Mouse (Mus musculus) MEL (cell line): ENCODE data around the gene Rac1. TPM values are rescaled to one million over a fixed set of nuclear protein-coding genes. Genes with fewer than 3 reads are reported as not detected.

ENCODE experiments used
- DNase-seq: peaks from one replicate; pipeline ENCODE4 v3.0.0; 2011; ENCODE audit warnings: low read depth, low spot score
- H3K27ac ChIP-seq: 2 replicates; pipeline ENCODE4 v1.5.1; 2012; ENCODE audit warnings: low read depth, mild to moderate bottlenecking, control low read depth, low read length, moderate library complexity; ENCODE audit not compliant: control insufficient read depth
- H3K27me3 ChIP-seq, 2 experiments: fragments of 150-350 bp in 1 of 2; sonication (generic) in 1 of 2; 2 replicates each; pipeline ENCODE4 v1.6.1; 2012; ENCODE audit warnings: low read length in 2 of 2, mild to moderate bottlenecking in 2 of 2, improper control_type of control experiment in 1 of 2, moderate library complexity in 1 of 2; ENCODE audit not compliant: insufficient read depth in 2 of 2, control insufficient read depth in 1 of 2
- H3K36me3 ChIP-seq, 2 experiments: 2 replicates each; pipeline ENCODE4 v1.6.1; 2012 to 2014; ENCODE audit warnings: low read length in 2 of 2, improper control_type of control experiment in 1 of 2, inconsistent platforms in 1 of 2, mild to moderate bottlenecking in 1 of 2; ENCODE audit not compliant: insufficient read depth in 2 of 2, control insufficient read depth in 1 of 2
- H3K4me1 ChIP-seq, 2 experiments: fragments of 150-350 bp in 1 of 2; sonication (generic) in 1 of 2; 2 replicates each; pipeline ENCODE4 v1.6.1; 2012; ENCODE audit warnings: low read length in 2 of 2, improper control_type of control experiment in 1 of 2, mild to moderate bottlenecking in 1 of 2; ENCODE audit not compliant: insufficient read depth in 2 of 2, control insufficient read depth in 1 of 2
- H3K4me3 ChIP-seq, 2 experiments: fragments of 150-350 bp in 1 of 2; sonication (generic) in 1 of 2; 2 replicates each; pipeline ENCODE4 v1.5.1; 2012; ENCODE audit warnings: low read depth in 2 of 2, low read length in 2 of 2, mild to moderate bottlenecking in 2 of 2, moderate library complexity in 2 of 2, control low read depth in 1 of 2, improper control_type of control experiment in 1 of 2; ENCODE audit not compliant: control insufficient read depth in 1 of 2, insufficient read depth in 1 of 2
- H3K79me2 ChIP-seq: 2 replicates; pipeline ENCODE4 v1.6.1; 2012; ENCODE audit warnings: mild to moderate bottlenecking, low read length, moderate library complexity; ENCODE audit not compliant: control insufficient read depth, poor library complexity, insufficient read depth
- H3K9ac ChIP-seq: 2 replicates; pipeline ENCODE4 v1.6.1; 2012; ENCODE audit warnings: low read depth, mild to moderate bottlenecking, control low read depth, low read length, moderate library complexity; ENCODE audit not compliant: control insufficient read depth, poor library complexity, severe bottlenecking
- H3K9me3 ChIP-seq: fragments of 150-350 bp; sonication (generic); replicated peaks from 2 replicates; pipeline ENCODE4 v1.6.1; 2012; ENCODE audit warnings: mild to moderate bottlenecking, low read length, improper control_type of control experiment, moderate library complexity; ENCODE audit not compliant: insufficient read depth
- CHD2 ChIP-seq: IDR thresholded peaks from 2 replicates; pipeline ENCODE4 v1.6.1; 2011; ENCODE audit warnings: low read length, improper control_type of control experiment
- E2F4 ChIP-seq: IDR thresholded peaks from 2 replicates; pipeline ENCODE4 v1.6.1; 2011; ENCODE audit warnings: low read depth, low read length, improper control_type of control experiment, borderline replicate concordance
- ELF1 ChIP-seq: IDR thresholded peaks from 2 replicates; pipeline ENCODE4 v1.6.1; 2014; ENCODE audit warnings: low read depth, mild to moderate bottlenecking, inconsistent platforms, low read length, improper control_type of control experiment, moderate library complexity
- EP300 ChIP-seq, 2 experiments: IDR thresholded peaks; 2 replicates each; pipeline ENCODE4 v1.6.1; 2011; ENCODE audit warnings: improper control_type of control experiment in 2 of 2, low read length in 2 of 2, low read depth in 1 of 2, mild to moderate bottlenecking in 1 of 2
- GABPA ChIP-seq: IDR thresholded peaks from 2 replicates; pipeline ENCODE4 v1.6.1; 2012; ENCODE audit warnings: low read depth, mild to moderate bottlenecking, inconsistent platforms, low read length, improper control_type of control experiment, moderate library complexity
- GATA1 ChIP-seq: IDR thresholded peaks from 2 replicates; pipeline ENCODE4 v1.6.1; 2011; ENCODE audit warnings: low read depth, low read length, improper control_type of control experiment
- HCFC1 ChIP-seq: IDR thresholded peaks from 2 replicates; pipeline ENCODE4 v1.6.1; 2012; ENCODE audit warnings: low read depth, mild to moderate bottlenecking, inconsistent platforms, low read length, improper control_type of control experiment, moderate library complexity
- JUND ChIP-seq: IDR thresholded peaks from 2 replicates; pipeline ENCODE4 v1.6.1; 2011; ENCODE audit warnings: low read depth, mild to moderate bottlenecking, improper control_type of control experiment, low read length
- KAT2A ChIP-seq: conservative IDR thresholded peaks from 2 replicates; pipeline ENCODE4 v1.6.1; 2012; ENCODE audit warnings: low read depth, low read length, improper control_type of control experiment, inconsistent platforms
- MAX ChIP-seq: IDR thresholded peaks from 2 replicates; pipeline ENCODE4 v1.6.1; 2011; ENCODE audit warnings: low read length, improper control_type of control experiment
- MAZ ChIP-seq: IDR thresholded peaks from 2 replicates; pipeline ENCODE4 v1.6.1; 2012; ENCODE audit warnings: low read depth, mild to moderate bottlenecking, inconsistent platforms, low read length, improper control_type of control experiment
- MEF2A ChIP-seq: IDR thresholded peaks from 2 replicates; pipeline ENCODE4 v1.6.1; 2014; ENCODE audit warnings: low read depth, mild to moderate bottlenecking, inconsistent platforms, low read length, improper control_type of control experiment; ENCODE audit not compliant: poor library complexity, insufficient replicate concordance, severe bottlenecking; ENCODE audit errors: extremely low read depth
- MYC ChIP-seq: IDR thresholded peaks from 2 replicates; pipeline ENCODE4 v1.6.1; 2011; ENCODE audit warnings: low read depth, mild to moderate bottlenecking, low read length, improper control_type of control experiment, moderate library complexity
- POLR2A ChIP-seq, 2 experiments: IDR thresholded peaks; 2 replicates each; pipeline ENCODE4 v1.6.1; 2011 to 2012; ENCODE audit warnings: low read length in 2 of 2, mild to moderate bottlenecking in 2 of 2, control low read depth in 1 of 2, improper control_type of control experiment in 1 of 2, low read depth in 1 of 2, moderate library complexity in 1 of 2; ENCODE audit not compliant: control insufficient read depth in 1 of 2, insufficient read depth in 1 of 2, poor library complexity in 1 of 2
- RAD21 ChIP-seq: IDR thresholded peaks from 2 replicates; pipeline ENCODE4 v1.6.1; 2011; ENCODE audit warnings: mild to moderate bottlenecking, low read depth, low read length, improper control_type of control experiment
- RCOR1 ChIP-seq: IDR thresholded peaks from 2 replicates; pipeline ENCODE4 v1.6.1; 2012; ENCODE audit warnings: low read depth, mild to moderate bottlenecking, inconsistent platforms, low read length, improper control_type of control experiment
- SIN3A ChIP-seq: IDR thresholded peaks from 2 replicates; pipeline ENCODE4 v1.6.1; 2012; ENCODE audit warnings: low read length, improper control_type of control experiment, inconsistent platforms
- SMC3 ChIP-seq: IDR thresholded peaks from 2 replicates; pipeline ENCODE4 v1.6.1; 2011; ENCODE audit warnings: low read depth, low read length, improper control_type of control experiment
- TBP ChIP-seq: IDR thresholded peaks from 2 replicates; pipeline ENCODE4 v1.8.0; 2011; ENCODE audit warnings: low read depth, low read length, improper control_type of control experiment
- TCF12 ChIP-seq: IDR thresholded peaks from 2 replicates; pipeline ENCODE4 v1.6.1; 2014; ENCODE audit warnings: low read depth, mild to moderate bottlenecking, inconsistent platforms, low read length, improper control_type of control experiment, moderate library complexity
- USF2 ChIP-seq, 2 experiments: IDR thresholded peaks; 2 replicates each; pipeline ENCODE4 v1.6.1; 2011 to 2012; ENCODE audit warnings: improper control_type of control experiment in 2 of 2, low read length in 2 of 2, borderline replicate concordance in 1 of 2, inconsistent platforms in 1 of 2, low read depth in 1 of 2, mild to moderate bottlenecking in 1 of 2; ENCODE audit not compliant: insufficient read depth in 1 of 2
- ZC3H11A ChIP-seq: IDR thresholded peaks from 2 replicates; pipeline ENCODE4 v1.6.1; 2012; ENCODE audit warnings: low read depth, mild to moderate bottlenecking, inconsistent platforms, low read length, improper control_type of control experiment
- ZKSCAN1 ChIP-seq: IDR thresholded peaks from 2 replicates; pipeline ENCODE4 v1.6.1; 2012; ENCODE audit warnings: low read depth, mild to moderate bottlenecking, inconsistent platforms, low read length, improper control_type of control experiment, moderate library complexity
- ZMIZ1 ChIP-seq: IDR thresholded peaks from 2 replicates; pipeline ENCODE4 v1.6.1; 2012; ENCODE audit warnings: low read depth, mild to moderate bottlenecking, inconsistent platforms, low read length, improper control_type of control experiment, moderate library complexity
- ZNF384 ChIP-seq: IDR thresholded peaks from 2 replicates; pipeline ENCODE4 v1.6.1; 2012; ENCODE audit warnings: low read depth, mild to moderate bottlenecking, inconsistent platforms, low read length, improper control_type of control experiment
- polyA plus RNA-seq, 2 experiments: library from polyadenylated mRNA; stranded (reverse) in 1 of 2; unstranded in 1 of 2; fragments of >175 nt in 1 of 2; fragments of >200 nt in 1 of 2; gene quantifications; 2 replicates each; pipeline versions ENCODE4 v1.2.1 to v1.2.4; 2012; ENCODE audit warnings: low replicate concordance in 2 of 2, low read depth in 1 of 2; ENCODE audit not compliant: insufficient read length in 2 of 2, insufficient read depth in 1 of 2, missing spikeins in 1 of 2
- total RNA-seq: library from RNA; depleted of rRNA; stranded (reverse); fragments of 300-350 nt; gene quantifications from 2 replicates; pipeline ENCODE4 v1.2.3, GENCODE M21; 2012

Rac1 gene
- total and polyA plus RNA-seq, 3 experiments: 105 to 251 (median 134) TPM

GRCm38 (mm10) chr5:143503740-143504139 lies 24.1 kb downstream of the Rac1 start:
- no peaks in the 10 kb centered on the region for H3K4me1 ChIP-seq
- H3K79me2 ChIP-seq: peaks cover 3% of the 10 kb centered on the region
- H3K9me3 ChIP-seq: no peaks in the 10 kb centered on the region
- H3K36me3 ChIP-seq: peaks cover under 1 to 8% of the 10 kb centered on the region in 2 experiments
- no peak overlapping the region for H3K4me3 ChIP-seq
- DNase-seq: no peak
- no peak overlapping the region for H3K27ac ChIP-seq
- H3K9ac ChIP-seq: no peak overlapping the region
- no peaks in the 10 kb centered on the region for H3K27me3 ChIP-seq
- TF ChIP-seq KAT2A (no peak), EP300 (IDR thresholded peaks at IDR 0.05; ENCODE audit: low read depth in 1 of 2, low read length in 2 of 2) (no peak), TBP (no peak), ZC3H11A (no peak), GATA1 (no peak), E2F4 (no peak), MAZ (no peak), RCOR1 (no peak), SMC3 (no peak), HCFC1 (no peak), MEF2A (no peak), TCF12 (no peak), ELF1 (no peak), GABPA (no peak), POLR2A (IDR thresholded peaks at IDR 0.05; ENCODE audit: control insufficient read depth in 1 of 2, insufficient read depth in 1 of 2, low read depth in 1 of 2, low read length in 2 of 2, poor library complexity in 1 of 2) (no peak), SIN3A (no peak)

- Histone ChIP-seq H3K9ac (no peak overlapping the region), H3K4me1 (no peaks in the 10 kb centered on the region), H3K9me3 (no peaks in the 10 kb centered on the region), H3K27me3 (no peaks in the 10 kb centered on the region), H3K79me2 (no peaks in the 10 kb centered on the region), H3K27ac (no peak overlapping the region), H3K36me3 (peaks cover 0 to 6% of the 10 kb centered on the region in 2 experiments; a peak in 2 of 4 replicates), H3K4me3 (no peak overlapping the region)
- DNase-seq: no peak
- no peak for TF ChIP-seq RAD21
- no peak for TF ChIP-seq GATA1
- TF ChIP-seq HCFC1: no peak
- TF ChIP-seq MAZ: no peak
- no peak for TF ChIP-seq SIN3A
- no peak for TF ChIP-seq TCF12
- no peak for TF ChIP-seq MAX
- TF ChIP-seq E2F4: no peak
- TF ChIP-seq USF2 (IDR thresholded peaks at IDR 0.05; ENCODE audit: borderline replicate concordance in 1 of 2, insufficient read depth in 1 of 2, low read depth in 1 of 2, low read length in 2 of 2): no peak
- TF ChIP-seq ZKSCAN1: no peak
- TF ChIP-seq MYC: no peak
- no peak for TF ChIP-seq ZNF384
- no peak for TF ChIP-seq ZMIZ1
- no peak for TF ChIP-seq EP300 (IDR thresholded peaks at IDR 0.05; ENCODE audit: low read depth in 1 of 2, low read length in 2 of 2)
- no peak for TF ChIP-seq CHD2
- TF ChIP-seq JUND: no peak
Observed at GRCm38 (mm10) chr5:143502899-143503557, 24.8 kb downstream of the Rac1 start.
